Mouse (Mus musculus) thymus, postnatal 36 days (tissue): Measurements from ENCODE around the gene Tagln.
A peak's percentile ranks its signal among the peaks of the same experiment; 100 is the strongest.

Experiments used
- DNase-seq, 2 experiments: peaks; one replicate each; pipeline ENCODE4 v3.0.0; 2022; ENCODE audit warnings: mixed read lengths in 2 of 2

The Tagln gene

GRCm38 (mm10) chr9:45905811-45906237, 30.0 kb downstream of the Tagln start:
- DNase-seq = peak in 1 of 2 experiments; percentile 17

- no peak for DNase-seq
Measured at GRCm38 (mm10) chr9:45905196-45905595, 30.7 kb downstream of the Tagln start.

- DNase-seq = no peak
Measured at GRCm38 (mm10) chr9:45893681-45894080, 42.2 kb downstream of the Tagln start.
